Comparison of ENCODE assay signal across 23 mouse cellular contexts in genomic region chr4:68787642-68788041, GRCm38 (mm10).
"Had no signal": no experiment of that assay in that cellular context is flagged by ENCODE, and none has a peak within 500 bp of the region (broad histone marks: within the 10 kb centered on the region; RNA-seq: fewer than 3 reads in every experiment).

No protein-coding gene starts in this region.

- H3K4me1 ChIP-seq: heart, embryonic 13.5 days; heart, embryonic 15.5 days; hindbrain, embryonic 13.5 days; hindbrain, embryonic 15.5 days; kidney, embryonic 15.5 days; limb, embryonic 13.5 days; limb, embryonic 15.5 days; liver, embryonic 12.5 days had no signal

- H3K36me3 ChIP-seq: heart, embryonic 13.5 days; heart, embryonic 15.5 days; hindbrain, embryonic 15.5 days; kidney, embryonic 15.5 days; limb, embryonic 13.5 days; limb, embryonic 15.5 days; liver, embryonic 12.5 days had no signal

- H3K27ac ChIP-seq: heart, embryonic 13.5 days; heart, embryonic 15.5 days; hindbrain, embryonic 13.5 days; hindbrain, embryonic 15.5 days; hindbrain, postnatal 0 days; kidney, embryonic 15.5 days; kidney, postnatal 0 days; limb, embryonic 13.5 days; limb, embryonic 15.5 days; liver, embryonic 12.5 days; liver, embryonic 14.5 days had no signal

- H3K4me3 ChIP-seq: heart, embryonic 13.5 days; heart, embryonic 15.5 days; hindbrain, embryonic 13.5 days; hindbrain, embryonic 15.5 days; kidney, embryonic 15.5 days; limb, embryonic 13.5 days; limb, embryonic 15.5 days; liver, embryonic 12.5 days had no signal

- ATAC-seq: hindbrain, postnatal 0 days; intestine, embryonic 16.5 days; liver, embryonic 12.5 days had no signal

- H3K27me3 ChIP-seq: heart, embryonic 13.5 days; heart, embryonic 15.5 days; hindbrain, embryonic 13.5 days; hindbrain, embryonic 15.5 days; kidney, embryonic 15.5 days; limb, embryonic 13.5 days; limb, embryonic 15.5 days; liver, embryonic 12.5 days had no signal

- H3K9me3 ChIP-seq: heart, embryonic 13.5 days; heart, embryonic 15.5 days; hindbrain, embryonic 13.5 days; hindbrain, embryonic 15.5 days; kidney, embryonic 15.5 days; limb, embryonic 13.5 days; limb, embryonic 15.5 days; liver, embryonic 12.5 days had no signal

- DNase-seq: gastrocnemius, postnatal 14 days; gastrocnemius, postnatal 36 days; heart, postnatal 36 days; kidney, adult 11 months; kidney, adult 2 months; kidney, adult 9 months; kidney, postnatal 14 days; kidney, postnatal 36 days; layer of hippocampus, adult 9-11 months; layer of hippocampus, postnatal 36 days; lung, adult 18-20 months had no signal
